Mouse (Mus musculus): ENCODE measurements around the gene Slc26a8.

GRCm38 (mm10) chr17:28707816-28708215 is 17.8 kb upstream of the Slc26a8 start:
- no peak for TF ChIP-seq CTCF (IDR thresholded peaks at IDR 0.05; ENCODE audit: extremely low read depth, insufficient read depth, low read length)
- TF ChIP-seq POLR2A (IDR thresholded peaks at IDR 0.05; ENCODE audit: extremely low read depth, insufficient read depth, low read length): no peak
